In genomic region chr11:12872399-12872798, GRCm38 (mm10) we compare ENCODE assay signal across 21 mouse cellular contexts.
DNase-seq lines count a peak whose midpoint lies in the region; ATAC-seq and TF ChIP-seq lines count a peak whose summit lies in the region.
"Had no signal": no experiment of that assay in that cellular context is flagged by ENCODE, and none has a peak within 500 bp of the region (broad histone marks: within the 10 kb centered on the region; RNA-seq: fewer than 3 reads in every experiment).

No protein-coding gene starts in this region.

- no peak overlapping the region for H3K9ac ChIP-seq in kidney, embryonic 15.5 days
- no peak overlapping the region for H3K9ac ChIP-seq in liver, embryonic 14.5 days (replicated peaks)
- H3K9ac ChIP-seq: embryonic facial prominence, embryonic 13.5 days; forebrain, embryonic 13.5 days; hindbrain, embryonic 15.5 days; limb, embryonic 15.5 days had no signal

- H3K4me1 ChIP-seq in kidney, embryonic 15.5 days = no peaks in the 10 kb centered on the region
- H3K4me1 ChIP-seq in liver, embryonic 14.5 days (replicated peaks; ENCODE audit: control insufficient read depth in 2 of 2, insufficient read depth in 2 of 2, low read length in 1 of 2) = peaks cover 0 to 2% of the 10 kb centered on the region in 2 experiments; a peak in 1 of 4 replicates
- H3K4me1 ChIP-seq: embryonic facial prominence, embryonic 13.5 days; forebrain, embryonic 13.5 days; heart, embryonic 10.5 days; hindbrain, embryonic 15.5 days; limb, embryonic 15.5 days had no signal

- no peaks in the 10 kb centered on the region for H3K79me2 ChIP-seq in C2C12 (ENCODE audit: control insufficient read depth, insufficient read depth)

- H3K4me3 ChIP-seq in kidney, embryonic 15.5 days (replicated peaks) = no peak overlapping the region
- H3K4me3 ChIP-seq in C2C12 (ENCODE audit: insufficient read depth, poor library complexity, severe bottlenecking) = no peak overlapping the region
- no peak overlapping the region for H3K4me3 ChIP-seq in liver, embryonic 14.5 days (ENCODE audit: insufficient read depth in 1 of 2, low read depth in 2 of 2, low read length in 2 of 2)
- H3K4me3 ChIP-seq: embryonic facial prominence, embryonic 13.5 days; forebrain, embryonic 13.5 days; heart, embryonic 10.5 days; hindbrain, embryonic 15.5 days; limb, embryonic 15.5 days had no signal

- no peak overlapping the region for H3ac ChIP-seq in C2C12 (ENCODE audit: control insufficient read depth, insufficient read length, low read depth)

- 25% methylated on average over 1 of the region's 1 CpGs for WGBS in kidney, embryonic 15.5 days
- WGBS in liver, embryonic 14.5 days (ENCODE audit: insufficient replicate concordance) = 0% methylated on average over 1 of the region's 1 CpGs

- ATAC-seq in kidney, embryonic 15.5 days (replicated peaks; ENCODE audit: low FRiP score) = no peak
- peak; percentile 47; the same call in 1 of the 2 replicates for ATAC-seq in liver, embryonic 14.5 days (ENCODE audit: insufficient read depth)
- ATAC-seq in megakaryocyte, adult 5-6 weeks (ENCODE audit: poor library complexity, severe bottlenecking) = no peak
- no peak for ATAC-seq in monocyte, adult 5-6 weeks (replicated peaks; ENCODE audit: insufficient number of reproducible peaks, low FRiP score, low TSS enrichment, poor library complexity, severe bottlenecking)
- ATAC-seq: forebrain, embryonic 13.5 days had no signal

- TF ChIP-seq EP300 in liver, embryonic 14.5 days (IDR thresholded peaks at IDR 0.05; ENCODE audit: low read depth) = no peak

- TF ChIP-seq CTCF in C2C12 (IDR thresholded peaks at IDR 0.05; ENCODE audit: control insufficient read depth, insufficient read depth, insufficient read length) = no peak
- no peak for TF ChIP-seq CTCF in liver, embryonic 14.5 days (IDR thresholded peaks at IDR 0.05; ENCODE audit: low read depth)

- no peaks in the 10 kb centered on the region for H3K79me3 ChIP-seq in C2C12 (ENCODE audit: low read depth)

- peak; percentile 27 for DNase-seq in kidney, adult 11 months
- DNase-seq in kidney, adult 9 months = peak; percentile 64
- no peak for DNase-seq in liver, embryonic 14.5 days (ENCODE audit: low read depth in 3 of 3, low spot score in 3 of 3)
- no peak for DNase-seq in left cerebral cortex, adult 18-20 months (ENCODE audit: low spot score in 2 of 2)
- DNase-seq: adrenal gland, postnatal 10 days; B cell, adult 2 months; cerebellum, adult 2 months; cerebellum, postnatal 25 days; heart, postnatal 4 days; lung, postnatal 10 days had no signal

- no peak overlapping the region for H3K4me2 ChIP-seq in kidney, embryonic 15.5 days
- no peak overlapping the region for H3K4me2 ChIP-seq in liver, embryonic 14.5 days (ENCODE audit: low read depth)
- H3K4me2 ChIP-seq: embryonic facial prominence, embryonic 13.5 days; forebrain, embryonic 13.5 days; hindbrain, embryonic 15.5 days; limb, embryonic 15.5 days; midbrain, embryonic 11.5 days had no signal

- no peaks in the 10 kb centered on the region for H3K9me3 ChIP-seq in kidney, embryonic 15.5 days (replicated peaks)
- H3K9me3 ChIP-seq in liver, embryonic 14.5 days (ENCODE audit: control insufficient read depth, low read length) = no peaks in the 10 kb centered on the region
- H3K9me3 ChIP-seq: embryonic facial prominence, embryonic 13.5 days; forebrain, embryonic 13.5 days; heart, embryonic 10.5 days; hindbrain, embryonic 15.5 days; limb, embryonic 15.5 days had no signal

- H3K27me3 ChIP-seq in kidney, embryonic 15.5 days = no peaks in the 10 kb centered on the region
- H3K27me3 ChIP-seq in C2C12 (ENCODE audit: control insufficient read depth, insufficient read depth, insufficient read length) = no peaks in the 10 kb centered on the region
- no peaks in the 10 kb centered on the region for H3K27me3 ChIP-seq in liver, embryonic 14.5 days (ENCODE audit: control insufficient read depth, insufficient read depth, low read length)
- H3K27me3 ChIP-seq: embryonic facial prominence, embryonic 13.5 days; forebrain, embryonic 13.5 days; hindbrain, embryonic 15.5 days; limb, embryonic 15.5 days had no signal

- no peak overlapping the region for H3K27ac ChIP-seq in kidney, embryonic 15.5 days
- no peak overlapping the region for H3K27ac ChIP-seq in liver, embryonic 14.5 days
- H3K27ac ChIP-seq: embryonic facial prominence, embryonic 13.5 days; forebrain, embryonic 13.5 days; heart, embryonic 10.5 days; hindbrain, embryonic 15.5 days; kidney, postnatal 0 days; limb, embryonic 15.5 days had no signal

- H3K36me3 ChIP-seq in kidney, embryonic 15.5 days = no peaks in the 10 kb centered on the region
- no peaks in the 10 kb centered on the region for H3K36me3 ChIP-seq in C2C12 (ENCODE audit: control insufficient read depth, insufficient read depth)
- H3K36me3 ChIP-seq in liver, embryonic 14.5 days (replicated peaks; ENCODE audit: control insufficient read depth, insufficient read depth, low read depth) = no peaks in the 10 kb centered on the region
- H3K36me3 ChIP-seq: embryonic facial prominence, embryonic 13.5 days; heart, embryonic 10.5 days; hindbrain, embryonic 15.5 days; limb, embryonic 15.5 days had no signal

TF ChIP-seq in C2C12, 6 proteins besides CTCF, POLR2A, EP300 and RAD21:
- no peak for TF ChIP-seq FOSL1 (IDR thresholded peaks at IDR 0.05; ENCODE audit: insufficient read depth, low read length, poor library complexity, severe bottlenecking)
- TF ChIP-seq CEBPB (IDR thresholded peaks at IDR 0.05; ENCODE audit: low read depth) = peak; percentile 68

Comparison
In these comparisons a context has a peak if more than half of its experiments do, and no peak if none do; other contexts are left out.
1. DNase-seq: peak in kidney, adult 11 months (single experiment) and kidney, adult 9 months (single experiment); none in liver, embryonic 14.5 days (0 of 3) and left cerebral cortex, adult 18-20 months (0 of 2).